Mouse (Mus musculus) spleen, adult 2 months (tissue): ENCODE measurements around the gene Qtrt2. TPM values are rescaled to one million over a fixed set of nuclear protein-coding genes. Genes with fewer than 3 reads are reported as not detected.

Experiments used
- DNase-seq, 2 experiments: peaks; one replicate each; pipeline versions ENCODE4 v3.0.0 to v3.0.0-alpha.2; 2012 to 2021; ENCODE audit warnings: low spot score in 2 of 2, low read depth in 1 of 2
- H3K27ac ChIP-seq: fragments of 200-500 bp; 2 replicates; pipeline ENCODE4 v1.5.1; 2012; ENCODE audit warnings: low read length, inconsistent platforms; ENCODE audit not compliant: insufficient read depth
- H3K27me3 ChIP-seq: fragments of 200-500 bp; 2 replicates; pipeline ENCODE4 v1.6.1; 2012; ENCODE audit warnings: mild to moderate bottlenecking, moderate library complexity, low read length, inconsistent platforms; ENCODE audit not compliant: control insufficient read depth, insufficient read depth
- H3K36me3 ChIP-seq: fragments of 200-500 bp; 2 replicates; pipeline ENCODE4 v1.6.1; 2012; ENCODE audit warnings: mild to moderate bottlenecking, low read length, inconsistent platforms; ENCODE audit not compliant: control insufficient read depth, insufficient read depth
- H3K4me1 ChIP-seq: fragments of 200-500 bp; 2 replicates; pipeline ENCODE4 v1.6.1; 2011; ENCODE audit warnings: inconsistent platforms; ENCODE audit not compliant: control insufficient read depth, insufficient read depth, insufficient read length
- H3K4me3 ChIP-seq: fragments of 200-500 bp; 2 replicates; pipeline ENCODE4 v1.5.1; 2011; ENCODE audit warnings: mild to moderate bottlenecking, inconsistent platforms; ENCODE audit not compliant: insufficient read depth, insufficient read length; ENCODE audit errors: extremely low read depth
- CTCF ChIP-seq: fragments of 200-500 bp; IDR thresholded peaks from 2 replicates; pipeline ENCODE4 v1.5.1; 2011; ENCODE audit warnings: mild to moderate bottlenecking, inconsistent platforms; ENCODE audit not compliant: insufficient read depth, insufficient read length, insufficient replicate concordance; ENCODE audit errors: extremely low read depth
- POLR2A ChIP-seq: fragments of 200-500 bp; IDR thresholded peaks from 2 replicates; pipeline ENCODE4 v1.6.1; 2011; ENCODE audit warnings: low read depth, low read length, inconsistent platforms
- WGBS: fragments of 180-500 bp; shearing (Covaris S2); methylation state at CpG from one replicate; pipeline ENCODE4 v1.1.7; 2018; 5-methylcytosine and 5-hydroxymethylcytosine counted together
- polyA plus RNA-seq: library from polyadenylated mRNA; depleted of rRNA; stranded (reverse); fragments of >200 nt; gene quantifications from 2 replicates; pipeline ENCODE4 v1.2.3, GENCODE M21; 2012

Qtrt2 gene
- polyA plus RNA-seq, 1 experiment, result 13.6 TPM

GRCm38 (mm10) chr16:43945351-43945750, 18.7 kb upstream of the Qtrt2 start:
- Histone ChIP-seq H3K27me3 (no peaks in the 10 kb centered on the region), H3K36me3 (no peaks in the 10 kb centered on the region; the same call in 1 of the 2 replicates), H3K4me1 (no peaks in the 10 kb centered on the region), H3K4me3 (no peak overlapping the region), H3K27ac (no peak overlapping the region)
- DNase-seq, result no peak
- TF ChIP-seq POLR2A (no peak), CTCF (no peak)
- WGBS, result 92% methylated on average over 3 of the region's 3 CpGs

DNA sequence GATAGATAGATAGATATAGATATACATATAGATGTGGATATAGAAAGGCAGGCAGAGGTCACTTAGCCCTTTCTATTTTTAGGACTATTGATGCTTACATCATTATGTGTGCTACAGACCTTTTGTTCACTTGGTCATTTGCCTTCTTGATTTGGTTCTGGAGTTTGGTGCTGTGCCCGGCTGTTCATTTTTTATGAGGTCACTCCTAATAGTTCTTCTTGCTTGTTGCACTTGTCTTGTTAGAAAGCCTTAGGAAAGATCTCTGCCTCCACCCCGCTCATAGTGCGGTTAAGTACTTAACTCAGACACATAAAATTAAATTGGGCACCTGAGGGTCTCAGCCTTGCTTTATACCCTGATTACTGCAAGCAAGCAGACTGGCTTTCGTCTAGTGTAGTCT, 14.2 kb upstream of the Qtrt2 start:
- no peaks in the 10 kb centered on the region for H3K4me1 ChIP-seq
- H3K27me3 ChIP-seq, result no peaks in the 10 kb centered on the region
- TF ChIP-seq POLR2A, result no peak
- TF ChIP-seq CTCF, result no peak
- DNase-seq, result no peak
- H3K36me3 ChIP-seq, result no peaks in the 10 kb centered on the region; the same call in 1 of the 2 replicates
- 91% methylated on average over 4 of the region's 4 CpGs for WGBS
- no peak overlapping the region for H3K27ac ChIP-seq
- no peak overlapping the region for H3K4me3 ChIP-seq

GRCm38 (mm10) chr16:43935892-43936291, 9.3 kb upstream of the Qtrt2 start:
- no peaks in the 10 kb centered on the region for H3K4me1 ChIP-seq
- no peaks in the 10 kb centered on the region for H3K36me3 ChIP-seq
- no peaks in the 10 kb centered on the region for H3K27me3 ChIP-seq
- H3K4me3 ChIP-seq, result no peak overlapping the region
- TF ChIP-seq POLR2A (no peak), CTCF (no peak)
- no peak overlapping the region for H3K27ac ChIP-seq
- 90% methylated on average over 3 of the region's 3 CpGs for WGBS
- no peak for DNase-seq

GRCm38 (mm10) chr16:43935367-43935766, 8.8 kb upstream of the Qtrt2 start:
- no peak overlapping the region for H3K27ac ChIP-seq
- 78% methylated on average over 3 of the region's 3 CpGs for WGBS
- DNase-seq, result no peak
- no peak for TF ChIP-seq CTCF
- no peak overlapping the region for H3K4me3 ChIP-seq
- H3K36me3 ChIP-seq, result no peaks in the 10 kb centered on the region
- no peaks in the 10 kb centered on the region for H3K27me3 ChIP-seq
- no peaks in the 10 kb centered on the region for H3K4me1 ChIP-seq

- WGBS, result 91% methylated on average over 8 of the region's 8 CpGs
- no peaks in the 10 kb centered on the region for H3K27me3 ChIP-seq
- no peaks in the 10 kb centered on the region for H3K4me1 ChIP-seq
- no peak overlapping the region for H3K4me3 ChIP-seq
- no peaks in the 10 kb centered on the region for H3K36me3 ChIP-seq
- H3K27ac ChIP-seq, result no peak overlapping the region
- no peak for TF ChIP-seq CTCF
- no peak for TF ChIP-seq POLR2A
- DNase-seq, result no peak
These were observed 8.2 kb upstream of the Qtrt2 start for GRCm38 (mm10) chr16:43934856-43935255.

DNA sequence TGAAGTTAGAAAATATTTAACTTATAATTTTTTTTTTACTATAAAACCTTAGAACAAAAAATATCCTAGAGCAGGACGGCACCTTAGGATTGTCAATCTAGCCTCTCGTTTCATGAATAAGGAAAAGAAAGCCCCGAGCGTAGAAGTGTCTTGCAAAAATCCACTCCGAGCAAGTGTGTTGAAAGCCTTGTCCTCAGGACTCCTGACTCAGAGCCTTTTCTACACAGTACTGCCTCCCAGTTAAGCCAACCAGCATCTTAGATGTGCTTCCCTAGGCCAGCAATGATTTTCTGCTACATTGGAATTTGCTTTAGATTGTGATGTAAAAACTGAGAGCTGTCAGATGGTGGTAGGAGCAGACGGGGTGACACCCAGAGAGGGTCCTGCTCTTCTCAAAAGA, 6.4 kb upstream of the Qtrt2 start:
- no peak for DNase-seq
- Histone ChIP-seq H3K27me3 (no peaks in the 10 kb centered on the region), H3K27ac (no peak overlapping the region), H3K4me3 (no peak overlapping the region), H3K36me3 (no peaks in the 10 kb centered on the region), H3K4me1 (no peaks in the 10 kb centered on the region)
- 94% methylated on average over 6 of the region's 6 CpGs for WGBS
- TF ChIP-seq POLR2A, result no peak

DNA sequence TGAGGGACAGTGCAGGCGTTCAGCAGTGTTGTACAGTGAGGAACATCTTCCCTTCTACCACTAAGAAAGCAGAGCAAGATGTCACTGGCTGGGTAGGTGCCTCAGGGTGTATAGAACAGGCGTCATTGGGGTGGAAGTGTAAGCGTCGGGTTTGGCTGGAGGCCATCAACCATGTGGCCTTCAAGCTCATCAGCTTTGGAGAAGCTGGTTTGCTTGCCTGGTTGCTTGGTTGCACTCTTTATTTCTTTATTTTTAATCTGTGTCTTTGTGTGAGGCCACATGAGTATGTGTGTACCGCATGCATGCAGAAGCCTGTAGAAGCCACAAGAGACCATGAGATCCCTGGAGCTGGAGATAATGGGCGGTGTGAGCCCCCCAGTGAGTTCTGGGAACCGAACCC, 5.7 kb upstream of the Qtrt2 start:
- no peak for DNase-seq
- no peak overlapping the region for H3K27ac ChIP-seq
- no peaks in the 10 kb centered on the region for H3K4me1 ChIP-seq
- H3K4me3 ChIP-seq, result no peak overlapping the region
- 87% methylated on average over 7 of the region's 7 CpGs for WGBS
- H3K36me3 ChIP-seq, result no peaks in the 10 kb centered on the region
- TF ChIP-seq CTCF, result no peak
- TF ChIP-seq POLR2A, result no peak
- no peaks in the 10 kb centered on the region for H3K27me3 ChIP-seq
